In genomic region chr7:145287410-145287809, GRCm38 (mm10) we compare ENCODE assay signal across 35 mouse cellular contexts. TPM values are rescaled to one million over a fixed set of nuclear protein-coding genes. Genes with fewer than 3 reads are reported as not detected.
DNase-seq lines count a peak whose midpoint lies in the region; ATAC-seq lines count a peak whose summit lies in the region.
"Had no signal": no experiment of that assay in that cellular context is flagged by ENCODE, and none has a peak within 500 bp of the region (broad histone marks: within the 10 kb centered on the region; RNA-seq: fewer than 3 reads in every experiment).

No protein-coding gene starts in this region.

- H3K4me1 ChIP-seq in heart, embryonic 12.5 days (replicated peaks) = peaks cover 15% of the 10 kb centered on the region
- H3K4me1 ChIP-seq in forebrain, embryonic 14.5 days (ENCODE audit: control insufficient read depth, insufficient read depth, low read length) = 0 out of 2 replicates have a peak, but pooled peaks cover 5% of the 10 kb centered on the region

- no peaks in the 10 kb centered on the region for H3K27me3 ChIP-seq in heart, embryonic 12.5 days (replicated peaks)
- no peaks in the 10 kb centered on the region for H3K27me3 ChIP-seq in forebrain, embryonic 14.5 days (replicated peaks; ENCODE audit: control insufficient read depth, insufficient read depth, low read length)
- H3K27me3 ChIP-seq: embryonic facial prominence, embryonic 13.5 days; forebrain, embryonic 12.5 days; limb, embryonic 15.5 days; stomach, embryonic 15.5 days had no signal

- no peak overlapping the region for H3K4me2 ChIP-seq in heart, embryonic 12.5 days
- H3K4me2 ChIP-seq in forebrain, embryonic 14.5 days (ENCODE audit: low read length) = no peak overlapping the region
- H3K4me2 ChIP-seq: embryonic facial prominence, embryonic 13.5 days; forebrain, embryonic 12.5 days; hindbrain, embryonic 14.5 days; limb, embryonic 15.5 days; lung, embryonic 14.5 days; midbrain, embryonic 11.5 days; stomach, embryonic 15.5 days had no signal

- peak; percentile 40 to 48 for DNase-seq in heart, adult 18-20 months
- peak; percentile 87 for DNase-seq in brain, adult 2 months (ENCODE audit: low read depth, low spot score)
- DNase-seq in cerebellum, adult 9-10 months = peak; percentile 89
- DNase-seq in large intestine, adult 2 months (ENCODE audit: low read depth, low spot score) = peak; percentile 62
- DNase-seq in B cell, adult 2 months = no peak
- no peak for DNase-seq in forebrain, embryonic 14.5 days (ENCODE audit: low spot score)
- no peak for DNase-seq in heart, postnatal 25 days (ENCODE audit: low spot score)
- DNase-seq: adrenal gland, postnatal 10 days; embryo, embryonic 11 days; gastrocnemius, postnatal 14 days; heart, adult 2 months; heart, postnatal 4 days; kidney, adult 9 months; kidney, postnatal 25 days; lung, embryonic 14.5 days; right cerebral cortex, postnatal 4 days; thymus, postnatal 25 days had no signal

- H3K36me3 ChIP-seq in heart, embryonic 12.5 days = no peaks in the 10 kb centered on the region
- no peaks in the 10 kb centered on the region for H3K36me3 ChIP-seq in forebrain, embryonic 14.5 days (ENCODE audit: control insufficient read depth, insufficient read depth, low read length)
- H3K36me3 ChIP-seq: embryonic facial prominence, embryonic 13.5 days; forebrain, embryonic 12.5 days; limb, embryonic 15.5 days; stomach, embryonic 15.5 days had no signal

- WGBS in heart, embryonic 12.5 days = 42% methylated on average over 6 of the region's 6 CpGs
- WGBS in large intestine, adult 2 months = 28% methylated on average over 6 of the region's 6 CpGs
- 86% methylated on average over 6 of the region's 6 CpGs for WGBS in forebrain, embryonic 14.5 days

- no peak overlapping the region for H3K27ac ChIP-seq in heart, embryonic 12.5 days (ENCODE audit: poor library complexity, severe bottlenecking)
- H3K27ac ChIP-seq in forebrain, embryonic 14.5 days (ENCODE audit: low read depth, low read length) = no peak overlapping the region
- H3K27ac ChIP-seq: embryonic facial prominence, embryonic 13.5 days; forebrain, embryonic 12.5 days; heart, adult 2 months; hindbrain, embryonic 14.5 days; limb, embryonic 15.5 days; liver, embryonic 14.5 days; macrophage; stomach, embryonic 15.5 days had no signal

- H3K9ac ChIP-seq in heart, embryonic 12.5 days = no peak overlapping the region
- H3K9ac ChIP-seq in forebrain, embryonic 14.5 days (ENCODE audit: low read length) = no peak overlapping the region
- H3K9ac ChIP-seq: embryonic facial prominence, embryonic 13.5 days; forebrain, embryonic 12.5 days; hindbrain, embryonic 14.5 days; limb, embryonic 15.5 days; liver, embryonic 14.5 days; lung, embryonic 14.5 days; stomach, embryonic 15.5 days had no signal

- H3K9me3 ChIP-seq in heart, embryonic 12.5 days (replicated peaks) = no peaks in the 10 kb centered on the region
- no peaks in the 10 kb centered on the region for H3K9me3 ChIP-seq in forebrain, embryonic 14.5 days (replicated peaks; ENCODE audit: control insufficient read depth, low read length)
- H3K9me3 ChIP-seq: embryonic facial prominence, embryonic 13.5 days; forebrain, embryonic 12.5 days; limb, embryonic 15.5 days; stomach, embryonic 15.5 days had no signal

- intact Hi-C loops in heart, postnatal 25 days (cut with DNase I) = no loop called here

- ATAC-seq in heart, embryonic 12.5 days (ENCODE audit: insufficient number of reproducible peaks, low FRiP score) = no peak
- no peak for ATAC-seq in forebrain, embryonic 14.5 days
- ATAC-seq: activated CD4-positive, CD25-positive, alpha-beta regulatory T cell, adult 4 months had no signal

- H3K4me3 ChIP-seq in heart, embryonic 12.5 days = no peak overlapping the region
- H3K4me3 ChIP-seq in forebrain, embryonic 14.5 days (ENCODE audit: low read depth, low read length) = no peak overlapping the region
- H3K4me3 ChIP-seq: embryonic facial prominence, embryonic 13.5 days; erythroblast, embryonic 14.5 days; forebrain, embryonic 12.5 days; heart, adult 2 months; limb, embryonic 15.5 days; stomach, embryonic 15.5 days had no signal

RNA-seq across cellular contexts. Expression of gene Tpcn2, which starts 3.6 kb away (rescaled TPM):
- 1 to 10 TPM; 1.7 to 3.4 TPM for total RNA-seq in heart, adult 18-20 months (2021)
- polyA plus RNA-seq in heart, embryonic 12.5 days (2016; fragmentation: Nextera tagmentation; extraction: Ambion mirVana) = 6.4 and 7.3 TPM in 2 replicates
- 12.6 and 17.1 TPM in 2 replicates for polyA plus RNA-seq in large intestine, adult 2 months (2012; rRNA removed)
- 0.46 and 0.86 TPM in 2 replicates for polyA plus RNA-seq in forebrain, embryonic 14.5 days (2014; fragmentation: Nextera tagmentation; extraction: Ambion mirVana)
- total RNA-seq in heart, postnatal 25 days (2021) = 1 to 10 TPM; 3.0 to 4.2 TPM
- polyA plus RNA-seq: erythroblast, embryonic 14.5 days had no signal

RNA-seq across cellular contexts. Expression of gene Mrgprf, which starts 13.2 kb away (rescaled TPM):
- 1 to 10 TPM; 2.1 to 2.4 TPM for total RNA-seq in heart, adult 18-20 months (2021)
- 0.13 and 0.26 TPM in 2 replicates for polyA plus RNA-seq in heart, embryonic 12.5 days (2016; fragmentation: Nextera tagmentation; extraction: Ambion mirVana)
- 19.5 and 22.3 TPM in 2 replicates for polyA plus RNA-seq in large intestine, adult 2 months (2012; rRNA removed)
- 2.7 and 3.9 TPM in 2 replicates for polyA plus RNA-seq in forebrain, embryonic 14.5 days (2014; fragmentation: Nextera tagmentation; extraction: Ambion mirVana)
- total RNA-seq in heart, postnatal 25 days (2021) = 1 to 10 TPM; 4.3 to 5.5 TPM
- polyA plus RNA-seq: activated CD4-positive, CD25-positive, alpha-beta regulatory T cell, adult 4 months; erythroblast, embryonic 14.5 days; macrophage had no signal

RNA-seq across cellular contexts. Expression of gene Mrgprd, which starts 27.2 kb away (rescaled TPM):
- total RNA-seq in heart, adult 18-20 months (2021) = not detected
- polyA plus RNA-seq in heart, embryonic 12.5 days (2016; fragmentation: Nextera tagmentation; extraction: Ambion mirVana) = not detected in 2 replicates
- not detected in 2 replicates for polyA plus RNA-seq in large intestine, adult 2 months (2012; rRNA removed)
- not detected in 2 replicates for polyA plus RNA-seq in forebrain, embryonic 14.5 days (2014; fragmentation: Nextera tagmentation; extraction: Ambion mirVana)
- not detected for total RNA-seq in heart, postnatal 25 days (2021)
- total RNA-seq: adrenal gland, postnatal 10 days; gastrocnemius, postnatal 14 days; heart, adult 2 months; heart, postnatal 4 days; layer of hippocampus, adult 8-10 months; left cerebral cortex, adult 18-20 months; left cerebral cortex, postnatal 36 days; midbrain, postnatal 0 days had no signal
- polyA plus RNA-seq: activated CD4-positive, CD25-positive, alpha-beta regulatory T cell, adult 4 months; embryonic facial prominence, embryonic 13.5 days; erythroblast, embryonic 14.5 days; forebrain, embryonic 12.5 days; heart, adult 2 months; heart, embryonic 14.5 days; hindbrain, embryonic 14.5 days; intestine, embryonic 14.5 days; limb, embryonic 15.5 days; liver, embryonic 14.5 days; macrophage; midbrain, embryonic 11.5 days; midbrain, postnatal 0 days; neural tube, embryonic 14.5 days; stomach, embryonic 15.5 days had no signal

Comparison
In these comparisons a context has a peak if more than half of its experiments do, and no peak if none do; other contexts are left out.
1. DNase-seq: peak in heart, adult 18-20 months (2 of 2), brain, adult 2 months (single experiment), cerebellum, adult 9-10 months (single experiment) and large intestine, adult 2 months (single experiment); none in B cell, adult 2 months (0 of 2), forebrain, embryonic 14.5 days (single experiment) and heart, postnatal 25 days (single experiment).